Mouse (Mus musculus) T-helper 17 cell (primary cell): ENCODE measurements at regions not wholly inside any gene's neighbourhood (a gene's known extent, or its start where the extent isn't known, plus 50 kb on each side); places are given as distances from the start of the nearest gene placed in this dataset.

ENCODE experiments used
- in situ Hi-C, 2 experiments: fragments of 300-600 bp; cut with MboI, MseI; formaldehyde crosslinking; loops; 1 replicate in 1 of 2; 2 replicates in 1 of 2; pipeline ENCODE4 v1.15.1; 2025; ENCODE audit warnings: high pct_unique_total_duplicates in 2 of 2

DNA sequence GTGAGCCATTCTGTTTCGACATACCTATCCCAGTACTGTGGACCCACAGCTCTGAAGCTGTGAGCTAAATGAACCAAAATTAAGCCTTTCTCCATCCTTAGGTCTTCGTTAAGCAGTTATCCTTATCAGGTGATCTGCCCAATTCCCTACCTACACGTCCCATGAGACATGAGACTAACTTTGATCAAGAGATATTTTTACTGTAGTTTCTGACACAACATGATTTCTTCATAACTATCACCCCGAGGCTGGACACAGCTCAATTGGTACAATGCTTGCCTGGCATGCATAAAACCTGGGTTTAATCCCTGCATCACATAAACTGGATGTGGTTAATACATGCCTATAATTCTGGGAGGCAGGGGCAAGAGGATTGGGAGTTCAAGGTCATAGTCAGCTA, 82.2 kb upstream of the Elovl6 start:
- in situ Hi-C loops = no loop called here

- in situ Hi-C loops = no loop called here
Observed at GRCm38 (mm10) chr3:129450671-129451070, 81.5 kb upstream of the Elovl6 start.

- in situ Hi-C loops = no loop called here
Observed at GRCm38 (mm10) chr3:129470088-129470487, 62.1 kb upstream of the Elovl6 start.

DNA sequence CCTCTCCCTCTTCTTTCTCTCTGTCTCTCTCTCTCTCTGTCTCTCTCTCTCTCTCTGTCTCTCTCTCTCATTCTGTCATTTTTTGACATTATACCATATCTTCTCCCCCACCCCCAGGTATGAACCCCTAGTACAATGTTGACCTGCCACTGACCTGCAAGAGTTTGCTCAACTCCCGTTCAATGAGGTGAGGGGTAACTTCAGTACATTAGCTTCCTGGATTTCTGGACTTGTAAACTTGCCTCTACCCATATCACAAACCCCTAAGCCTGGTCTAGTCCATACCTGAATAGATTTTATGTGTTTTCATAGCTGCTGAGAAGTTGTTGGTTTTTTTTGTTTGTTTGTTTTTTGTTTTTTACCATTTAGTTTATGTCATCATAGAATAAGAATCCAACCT, 60.8 kb upstream of the Elovl6 start:
- in situ Hi-C loops = no loop called here

GRCm38 (mm10) chr3:129472008-129472407, 60.1 kb upstream of the Elovl6 start:
- in situ Hi-C loops = no loop called here

DNA sequence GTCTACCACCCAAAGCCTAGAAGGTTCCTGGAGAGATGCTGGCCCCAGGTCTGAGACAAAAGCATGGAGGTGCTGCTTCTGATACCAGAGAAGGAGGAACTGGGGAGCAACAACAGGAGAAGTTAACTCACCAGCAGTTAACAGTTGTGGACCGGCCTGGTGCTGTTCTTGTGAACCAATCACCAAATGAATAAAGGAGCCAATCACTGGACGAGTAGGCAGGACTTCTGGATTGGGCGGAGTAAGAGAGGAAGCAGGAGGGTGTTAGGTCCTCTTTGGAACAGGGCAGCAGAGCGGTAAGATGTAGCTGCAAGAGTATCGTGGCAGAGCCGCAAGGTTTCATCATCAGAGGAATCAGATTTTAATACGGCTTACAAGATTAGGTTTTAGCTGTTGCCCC, 57.7 kb upstream of the Elovl6 start:
- in situ Hi-C loops = no loop called here

- in situ Hi-C loops = no loop called here
Observed at GRCm38 (mm10) chr3:129476250-129476649, 55.9 kb upstream of the Elovl6 start.

DNA sequence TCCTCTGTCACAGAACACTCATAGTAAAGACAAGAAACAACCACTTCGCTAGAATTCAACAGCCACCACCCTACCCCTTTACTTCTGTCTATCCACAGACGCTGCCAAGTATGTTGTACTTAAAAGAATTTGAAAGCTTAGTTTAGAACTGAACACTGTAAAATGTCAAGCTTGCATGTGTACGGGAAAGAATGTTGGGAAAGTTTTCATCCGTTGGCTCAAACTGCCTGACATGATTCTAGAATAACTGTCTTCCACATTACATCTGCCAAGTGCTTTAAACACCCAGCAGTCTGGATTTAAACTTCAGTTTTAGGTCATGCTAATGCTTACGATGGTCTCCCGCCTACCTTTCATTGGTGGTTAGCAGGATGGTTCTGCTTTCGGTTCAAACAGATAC, 54.1 kb upstream of the Elovl6 start:
- in situ Hi-C loops = no loop called here

DNA sequence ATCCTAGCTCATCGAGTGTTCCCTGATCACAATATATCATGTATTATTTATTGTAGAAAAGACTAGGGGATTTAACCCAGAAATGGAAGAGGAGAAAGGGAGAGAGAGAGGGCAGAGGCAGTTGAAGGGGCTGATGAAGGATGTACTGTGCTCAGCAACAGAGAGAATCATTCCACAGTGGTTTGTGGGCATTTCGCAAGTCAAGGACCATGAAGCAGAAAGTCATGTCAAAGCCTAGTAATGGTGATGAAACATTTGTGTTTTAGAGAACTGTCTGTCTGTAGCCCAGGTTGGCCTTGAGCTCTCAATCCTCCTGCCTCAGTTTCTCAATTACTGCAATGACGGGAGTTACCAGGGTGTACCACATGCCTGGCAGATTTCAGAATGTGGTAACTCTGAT, 50.9 kb upstream of the Elovl6 start:
- in situ Hi-C loops = no loop called here
